Mouse (Mus musculus): ENCODE measurements around the gene Ptprg. TPM values are rescaled to one million over a fixed set of nuclear protein-coding genes. Genes with fewer than 3 reads are reported as not detected.

The Ptprg gene
- polyA plus RNA-seq, 1 experiment = 21.7 TPM

DNA sequence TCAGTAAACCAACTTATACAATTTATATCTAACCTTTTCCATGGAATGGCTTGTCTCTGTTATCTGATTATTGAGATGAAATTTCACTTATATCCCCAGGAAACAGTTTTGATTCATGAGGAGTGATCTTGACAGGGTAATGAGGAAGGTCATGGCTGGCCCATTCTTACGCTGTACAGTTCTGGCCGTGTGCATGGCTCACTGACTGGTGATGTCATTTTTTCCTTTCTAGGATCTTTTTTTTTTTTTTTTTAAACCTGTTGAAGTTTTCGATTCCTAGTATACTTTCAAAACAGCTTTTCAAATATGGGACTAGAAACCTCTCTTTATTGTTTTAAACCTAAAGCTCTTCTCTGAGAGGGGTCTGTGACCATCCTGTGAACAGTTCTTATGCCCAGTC, 626.8 kb downstream of the Ptprg start:
- Histone ChIP-seq H3K4me1 (ENCODE audit: control insufficient read depth, insufficient read depth, insufficient read length, low read length) (no peaks in the 10 kb centered on the region), H3K36me3 (ENCODE audit: control insufficient read depth, insufficient read depth, low read length) (no peaks in the 10 kb centered on the region), H3K27ac (ENCODE audit: insufficient read depth, low read depth, low read length) (no peak overlapping the region), H3K27me3 (ENCODE audit: control insufficient read depth, insufficient read depth, low read length) (no peaks in the 10 kb centered on the region), H3K4me3 (ENCODE audit: low read depth, low read length) (no peak overlapping the region)
- TF ChIP-seq POLR2A (IDR thresholded peaks at IDR 0.05; ENCODE audit: low read depth, low read length) (no peak), CTCF (IDR thresholded peaks at IDR 0.05; ENCODE audit: extremely low read depth, insufficient read length, insufficient replicate concordance, low read depth, low read length) (no peak)
- 77% methylated on average over 3 of the region's 3 CpGs for WGBS

DNA sequence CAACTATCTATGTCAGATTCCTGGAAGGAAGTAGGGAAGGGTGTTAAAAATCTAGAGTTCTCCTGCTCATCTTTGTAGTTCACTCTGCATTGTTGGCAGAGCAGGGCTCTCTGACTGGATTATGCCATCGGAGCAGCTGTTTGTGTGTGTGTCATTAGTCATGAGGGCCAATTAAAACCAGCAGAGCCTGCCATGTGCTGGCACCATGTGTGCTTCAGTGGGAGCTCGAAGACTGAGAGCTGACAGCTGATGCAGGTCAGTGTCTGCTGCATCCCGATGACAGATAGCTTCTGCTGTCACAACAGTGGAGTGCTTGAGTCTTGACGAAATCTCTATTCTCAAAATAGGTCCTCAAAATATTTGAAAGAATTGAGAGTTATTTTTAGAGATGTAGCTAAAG, 631.7 kb downstream of the Ptprg start:
- 84% methylated on average over 4 of the region's 4 CpGs for WGBS
- TF ChIP-seq CTCF (IDR thresholded peaks at IDR 0.05; ENCODE audit: extremely low read depth, insufficient read length, insufficient replicate concordance, low read depth, low read length) (no peak), POLR2A (IDR thresholded peaks at IDR 0.05; ENCODE audit: low read depth, low read length) (no peak)
- no peaks in the 10 kb centered on the region for H3K36me3 ChIP-seq (ENCODE audit: control insufficient read depth, insufficient read depth, low read length)

DNA sequence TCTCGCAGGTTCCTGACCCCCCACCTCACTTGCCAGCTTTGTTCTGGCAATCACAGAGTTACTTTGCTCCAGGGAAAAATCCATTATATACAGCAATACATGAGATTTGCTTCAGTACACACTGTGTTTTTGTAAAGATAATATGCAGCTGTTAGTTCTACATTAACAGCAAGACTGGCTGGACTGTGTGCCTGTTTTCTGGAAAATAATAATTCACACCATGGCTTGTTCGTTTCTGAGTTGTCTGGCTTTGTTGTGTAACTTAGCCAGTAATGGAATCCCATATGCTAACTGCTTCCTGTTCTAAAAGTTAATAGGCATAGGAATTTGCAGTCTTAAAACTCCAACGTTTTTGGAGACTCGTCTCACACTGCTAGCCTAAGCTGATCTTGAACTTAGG, 635.0 kb downstream of the Ptprg start:
- WGBS = 68% methylated on average over 4 of the region's 4 CpGs
- Histone ChIP-seq H3K27me3 (ENCODE audit: control insufficient read depth, insufficient read depth, low read length) (no peaks in the 10 kb centered on the region), H3K27ac (ENCODE audit: insufficient read depth, low read depth, low read length) (no peak overlapping the region), H3K4me3 (ENCODE audit: low read depth, low read length) (no peak overlapping the region), H3K36me3 (ENCODE audit: control insufficient read depth, insufficient read depth, low read length) (no peaks in the 10 kb centered on the region), H3K4me1 (ENCODE audit: control insufficient read depth, insufficient read depth, insufficient read length, low read length) (no peaks in the 10 kb centered on the region)
- TF ChIP-seq POLR2A (IDR thresholded peaks at IDR 0.05; ENCODE audit: low read depth, low read length) = no peak
- TF ChIP-seq CTCF (IDR thresholded peaks at IDR 0.05; ENCODE audit: extremely low read depth, insufficient read length, insufficient replicate concordance, low read depth, low read length) = no peak

More for the DNA sequence above, 631.7 kb downstream of the Ptprg start:
- no peaks in the 10 kb centered on the region for H3K4me1 ChIP-seq (ENCODE audit: control insufficient read depth, insufficient read depth, insufficient read length, low read length)
- H3K27ac ChIP-seq (ENCODE audit: insufficient read depth, low read depth, low read length) = no peak overlapping the region
- H3K27me3 ChIP-seq (ENCODE audit: control insufficient read depth, insufficient read depth, low read length) = no peaks in the 10 kb centered on the region
- no peak overlapping the region for H3K4me3 ChIP-seq (ENCODE audit: low read depth, low read length)

GRCm38 (mm10) chr14:12189266-12189665, 635.9 kb downstream of the Ptprg start:
- 89% methylated on average over 3 of the region's 3 CpGs for WGBS
- Histone ChIP-seq H3K36me3 (ENCODE audit: control insufficient read depth, insufficient read depth, low read length) (no peaks in the 10 kb centered on the region), H3K4me1 (ENCODE audit: control insufficient read depth, insufficient read depth, insufficient read length, low read length) (no peaks in the 10 kb centered on the region), H3K27me3 (ENCODE audit: control insufficient read depth, insufficient read depth, low read length) (no peaks in the 10 kb centered on the region), H3K27ac (ENCODE audit: insufficient read depth, low read depth, low read length) (no peak overlapping the region), H3K4me3 (ENCODE audit: low read depth, low read length) (no peak overlapping the region)
- TF ChIP-seq POLR2A (IDR thresholded peaks at IDR 0.05; ENCODE audit: low read depth, low read length) = no peak
- TF ChIP-seq CTCF (IDR thresholded peaks at IDR 0.05; ENCODE audit: extremely low read depth, insufficient read length, insufficient replicate concordance, low read depth, low read length) = no peak

DNA sequence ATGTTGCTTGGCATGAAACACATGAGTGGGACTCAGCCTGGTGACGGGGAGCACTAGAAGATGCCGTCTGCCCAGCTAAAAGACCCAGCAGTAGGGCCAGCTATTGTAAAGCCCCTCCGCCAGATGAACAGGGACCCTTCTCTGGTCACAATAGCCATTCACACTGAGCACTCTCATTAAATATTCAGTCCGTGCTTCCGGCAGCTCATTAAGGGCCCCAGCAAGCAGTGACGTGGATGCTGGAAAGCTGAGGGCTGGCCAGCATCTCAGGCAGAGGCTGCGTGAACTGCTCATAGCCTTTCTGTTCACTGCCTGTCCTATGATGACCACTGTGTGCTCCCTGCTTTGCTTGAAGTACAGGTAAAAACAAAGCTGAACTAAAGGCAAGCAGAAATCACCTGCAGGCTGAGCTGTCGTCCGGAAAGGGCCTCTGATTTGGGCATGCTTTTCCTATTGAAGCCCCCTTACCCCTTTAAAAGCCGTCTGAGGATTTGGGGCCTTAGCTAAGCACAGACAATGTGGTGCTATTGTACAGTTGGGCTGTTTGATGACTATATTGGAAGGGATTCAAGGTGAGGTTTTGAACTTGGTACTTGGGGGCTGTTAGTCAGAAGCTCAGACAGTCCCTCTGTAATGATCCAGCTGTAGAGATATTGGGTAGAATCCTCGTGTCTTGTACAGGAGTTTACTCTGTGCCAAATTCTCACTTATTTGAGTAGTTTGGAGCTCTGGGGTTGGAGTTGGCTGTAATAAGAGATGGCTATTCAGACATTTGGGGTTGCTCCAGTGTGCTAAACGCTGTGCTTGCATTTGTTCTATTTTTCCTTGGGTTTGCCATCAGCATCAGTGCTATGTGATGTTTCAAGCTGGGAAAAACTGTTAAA, 636.6 kb downstream of the Ptprg start:
- Histone ChIP-seq H3K27ac (ENCODE audit: insufficient read depth, low read depth, low read length) (no peak overlapping the region), H3K4me3 (ENCODE audit: low read depth, low read length) (no peak overlapping the region), H3K4me1 (ENCODE audit: control insufficient read depth, insufficient read depth, insufficient read length, low read length) (no peaks in the 10 kb centered on the region), H3K36me3 (ENCODE audit: control insufficient read depth, insufficient read depth, low read length) (no peaks in the 10 kb centered on the region), H3K27me3 (ENCODE audit: control insufficient read depth, insufficient read depth, low read length) (no peaks in the 10 kb centered on the region)
- no peak for TF ChIP-seq POLR2A (IDR thresholded peaks at IDR 0.05; ENCODE audit: low read depth, low read length)
- TF ChIP-seq CTCF (IDR thresholded peaks at IDR 0.05; ENCODE audit: extremely low read depth, insufficient read length, insufficient replicate concordance, low read depth, low read length) = no peak
- 88% methylated on average over 12 of the region's 12 CpGs for WGBS

DNA sequence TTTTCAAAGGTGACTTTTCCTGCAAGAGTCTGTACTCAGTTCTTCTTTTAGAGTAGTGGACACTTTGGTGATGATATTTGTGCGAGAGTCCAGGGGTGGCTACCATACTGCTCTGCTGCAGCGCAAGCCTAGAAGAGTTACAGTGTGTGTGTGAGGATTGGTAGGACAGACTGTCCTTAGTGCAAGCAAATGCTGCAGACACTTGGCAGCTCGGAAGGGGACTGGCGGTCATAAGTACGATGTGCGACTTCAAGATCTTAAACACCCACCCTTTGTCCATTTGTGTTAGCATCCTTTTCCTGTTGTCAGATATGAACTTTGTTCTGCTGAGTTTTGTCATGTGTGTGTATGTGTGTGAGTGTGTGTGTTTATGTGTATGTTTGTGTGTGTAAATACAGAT, 637.7 kb downstream of the Ptprg start:
- no peaks in the 10 kb centered on the region for H3K4me1 ChIP-seq (ENCODE audit: control insufficient read depth, insufficient read depth, insufficient read length, low read length)
- H3K4me3 ChIP-seq (ENCODE audit: low read depth, low read length) = no peak overlapping the region
- no peaks in the 10 kb centered on the region for H3K27me3 ChIP-seq (ENCODE audit: control insufficient read depth, insufficient read depth, low read length)
- H3K27ac ChIP-seq (ENCODE audit: insufficient read depth, low read depth, low read length) = no peak overlapping the region
- 98% methylated on average over 6 of the region's 6 CpGs for WGBS
- TF ChIP-seq POLR2A (IDR thresholded peaks at IDR 0.05; ENCODE audit: low read depth, low read length) (no peak), CTCF (IDR thresholded peaks at IDR 0.05; ENCODE audit: extremely low read depth, insufficient read length, insufficient replicate concordance, low read depth, low read length) (no peak)
- H3K36me3 ChIP-seq (ENCODE audit: control insufficient read depth, insufficient read depth, low read length) = no peaks in the 10 kb centered on the region

DNA sequence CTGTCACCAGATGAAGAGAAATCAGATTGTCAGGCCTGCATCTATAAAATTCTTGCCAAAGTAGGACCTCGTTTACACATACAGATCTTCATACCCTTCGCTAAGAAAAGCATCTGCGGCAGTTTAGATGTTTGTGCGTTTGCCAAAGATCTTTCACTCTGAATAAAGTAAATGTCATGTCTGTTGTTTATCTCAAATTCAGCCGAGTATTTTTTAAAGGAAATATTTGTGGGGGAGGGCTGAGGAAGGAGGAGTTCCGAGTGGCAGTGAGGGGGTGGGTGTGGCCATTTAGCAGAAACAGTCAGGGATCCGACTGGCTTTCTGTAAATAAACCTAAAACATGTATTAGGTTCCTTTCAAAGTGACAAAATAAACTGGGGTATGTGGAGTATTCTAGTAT, 645.4 kb downstream of the Ptprg start:
- Histone ChIP-seq H3K4me3 (ENCODE audit: low read depth, low read length) (no peak overlapping the region), H3K36me3 (ENCODE audit: control insufficient read depth, insufficient read depth, low read length) (no peaks in the 10 kb centered on the region), H3K4me1 (ENCODE audit: control insufficient read depth, insufficient read depth, insufficient read length, low read length) (no peaks in the 10 kb centered on the region), H3K27me3 (ENCODE audit: control insufficient read depth, insufficient read depth, low read length) (no peaks in the 10 kb centered on the region), H3K27ac (ENCODE audit: insufficient read depth, low read depth, low read length) (no peak overlapping the region)
- no peak for TF ChIP-seq POLR2A (IDR thresholded peaks at IDR 0.05; ENCODE audit: low read depth, low read length)
- TF ChIP-seq CTCF (IDR thresholded peaks at IDR 0.05; ENCODE audit: extremely low read depth, insufficient read length, insufficient replicate concordance, low read depth, low read length) = no peak
- 58% methylated on average over 7 of the region's 7 CpGs for WGBS

Data from small intestine, adult 2 months (tissue).